Mouse (Mus musculus) limb, embryonic 14.5 days (tissue): ENCODE measurements around the gene Fgfr2. TPM values are rescaled to one million over a fixed set of nuclear protein-coding genes. Genes with fewer than 3 reads are reported as not detected.

Source experiments
- ATAC-seq: fragments of 200-750 bp; cut with Nextera tagmentation; 2 replicates; pipeline ENCODE4 v1.8.0; 2017; ENCODE audit warnings: low read depth, moderate number of reproducible peaks, moderate TSS enrichment; ENCODE audit not compliant: low FRiP score
- DNase-seq: peaks from one replicate; pipeline ENCODE4 v3.0.0-alpha.2; 2015; ENCODE audit warnings: low spot score
- H3K27ac ChIP-seq: fragments of 300-500 bp; sonication (generic); replicated peaks from 2 replicates; pipeline ENCODE4 v1.5.1; 2014; ENCODE audit warnings: low read depth, mild to moderate bottlenecking, low read length, moderate library complexity, mixed read lengths
- H3K27me3 ChIP-seq: fragments of 300-500 bp; sonication (generic); 2 replicates; pipeline ENCODE4 v1.6.1; 2014; ENCODE audit warnings: low read length, mixed read lengths; ENCODE audit not compliant: control insufficient read depth, insufficient read depth
- H3K36me3 ChIP-seq: fragments of 300-500 bp; sonication (generic); 2 replicates; pipeline ENCODE4 v1.6.1; 2014; ENCODE audit warnings: mild to moderate bottlenecking, low read length, moderate library complexity, mixed read lengths; ENCODE audit not compliant: control insufficient read depth, insufficient read depth
- H3K4me1 ChIP-seq: fragments of 300-500 bp; sonication (generic); 2 replicates; pipeline ENCODE4 v1.6.1; 2014; ENCODE audit warnings: antibody characterized with exemption, low read length, mixed read lengths; ENCODE audit not compliant: control insufficient read depth, insufficient read depth
- H3K4me2 ChIP-seq: fragments of 300-500 bp; sonication (generic); replicated peaks from 2 replicates; pipeline ENCODE4 v1.6.1; 2014; ENCODE audit warnings: low read depth, mild to moderate bottlenecking, low read length, moderate library complexity; ENCODE audit not compliant: severe bottlenecking
- H3K4me3 ChIP-seq: fragments of 300-500 bp; sonication (generic); replicated peaks from 2 replicates; pipeline ENCODE4 v1.5.1; 2014; ENCODE audit warnings: low read length
- H3K9ac ChIP-seq: fragments of 300-500 bp; sonication (generic); 2 replicates; pipeline ENCODE4 v1.6.1; 2014; ENCODE audit warnings: mild to moderate bottlenecking, low read depth, low read length, moderate library complexity; ENCODE audit not compliant: severe bottlenecking
- H3K9me3 ChIP-seq: fragments of 300-500 bp; sonication (generic); 2 replicates; pipeline ENCODE4 v1.6.1; 2016; ENCODE audit warnings: low read length; ENCODE audit not compliant: control insufficient read depth
- POLR2A ChIP-seq: fragments of 200-500 bp; IDR thresholded peaks from 2 replicates; pipeline ENCODE4 v1.8.0; 2012; ENCODE audit warnings: inconsistent platforms, mild to moderate bottlenecking, moderate library complexity, borderline replicate concordance; ENCODE audit not compliant: insufficient read depth, insufficient read length; ENCODE audit errors: extremely low read depth
- WGBS: fragments of 180-500 bp; shearing (Covaris S2); extraction: QIAGEN DNeasy Blood & Tissue Kit; methylation state at CpG from one replicate; pipeline ENCODE4 v1.1.7; 2014; 5-methylcytosine and 5-hydroxymethylcytosine counted together
- polyA plus RNA-seq, 2 experiments: library from polyadenylated mRNA; depleted of rRNA in 1 of 2; stranded (reverse) in 1 of 2; unstranded in 1 of 2; fragments of >200 nt; fragmentation: Nextera tagmentation in 1 of 2; extraction: Ambion mirVana in 1 of 2; gene quantifications; 2 replicates each; pipeline versions ENCODE4 v1.2.1 to v1.2.3; 2012 to 2014

Gene Fgfr2
- polyA plus RNA-seq, 2 experiments, result 131 to 133 TPM

DNA sequence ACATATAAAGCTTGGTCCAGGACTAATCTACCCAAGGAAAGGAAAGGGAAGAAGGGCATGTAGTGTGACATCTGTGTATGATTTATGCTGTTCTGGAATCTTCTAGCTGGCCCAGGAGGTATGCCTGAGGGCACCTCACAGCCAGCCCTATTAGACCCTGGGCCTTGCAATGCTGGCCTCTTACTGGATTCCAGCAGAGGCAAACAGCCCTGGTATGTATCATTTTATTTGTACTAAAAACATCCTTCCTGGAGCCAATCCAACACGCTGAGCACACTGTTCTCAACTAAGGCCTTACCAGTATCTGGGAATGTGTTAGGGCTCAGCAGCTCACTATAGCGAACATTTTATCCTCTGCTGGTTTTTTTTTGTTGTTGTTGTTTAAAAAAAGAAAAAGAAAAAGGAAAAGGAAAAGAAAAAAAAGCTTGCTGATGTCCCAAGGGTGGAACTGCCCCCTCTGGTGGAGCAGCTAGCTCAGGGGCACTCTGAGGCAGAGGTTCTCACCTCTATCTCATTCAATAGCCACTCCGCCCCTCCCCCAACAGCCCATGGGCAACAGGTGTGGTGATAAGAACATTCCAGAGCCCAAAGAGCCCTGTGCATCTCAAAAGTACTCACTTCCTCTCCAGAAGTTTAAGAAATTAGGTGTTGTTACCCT is 82.3 kb downstream of the Fgfr2 start:
- Histone ChIP-seq H3K4me1 (peaks cover 33% of the 10 kb centered on the region), H3K9ac (no peak overlapping the region), H3K36me3 (peaks cover 4% of the 10 kb centered on the region; the same call in 1 of the 2 replicates), H3K4me3 (no peak overlapping the region), H3K27ac (no peak overlapping the region), H3K27me3 (no peaks in the 10 kb centered on the region), H3K4me2 (no peak overlapping the region), H3K9me3 (no peaks in the 10 kb centered on the region)
- WGBS, result 68% methylated on average over 3 of the region's 3 CpGs
- TF ChIP-seq POLR2A, result no peak
- DNase-seq (peak; percentile 25), ATAC-seq (no peak)

DNA sequence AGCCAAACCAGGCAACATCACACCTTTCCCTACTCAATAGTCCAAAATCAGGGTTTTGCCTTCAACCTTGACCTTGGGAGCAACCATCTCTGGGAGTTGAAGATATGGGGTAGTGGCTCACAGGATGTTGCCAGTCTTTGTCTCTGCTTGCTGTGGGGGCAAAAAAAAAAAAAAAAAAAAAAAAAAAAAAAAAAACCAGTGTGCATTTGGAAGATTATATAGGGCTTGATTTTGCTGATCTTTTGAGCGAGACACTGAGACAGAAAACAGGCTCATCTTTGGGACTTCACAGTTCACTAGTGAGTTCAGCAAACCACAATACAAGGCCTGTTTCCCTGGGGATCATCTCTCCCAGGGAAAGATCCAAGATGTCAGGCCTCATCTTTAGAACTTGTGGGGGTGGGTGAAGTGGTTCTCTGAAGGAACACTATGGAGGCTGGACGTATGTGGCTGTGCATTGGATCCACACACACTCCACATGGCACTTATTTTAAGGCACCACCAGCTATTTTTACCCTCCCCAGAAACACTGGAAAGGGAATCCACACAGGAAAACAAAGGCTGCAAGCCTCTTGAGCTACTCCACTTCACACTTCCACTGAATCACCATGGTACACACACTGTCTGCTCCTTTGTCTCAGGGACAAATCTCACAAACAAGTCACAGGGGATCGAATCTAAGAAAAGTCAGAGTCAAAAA is 83.4 kb downstream of the Fgfr2 start:
- DNase-seq, result no peak
- no peak overlapping the region for H3K4me2 ChIP-seq
- no peak overlapping the region for H3K9ac ChIP-seq
- no peak overlapping the region for H3K27ac ChIP-seq
- ATAC-seq, result no peak
- no peaks in the 10 kb centered on the region for H3K27me3 ChIP-seq
- no peaks in the 10 kb centered on the region for H3K9me3 ChIP-seq
- no peak for TF ChIP-seq POLR2A
- 83% methylated on average over 3 of the region's 3 CpGs for WGBS
- peaks cover 34% of the 10 kb centered on the region for H3K4me1 ChIP-seq
- no peak overlapping the region for H3K4me3 ChIP-seq
- peaks cover 4% of the 10 kb centered on the region; the same call in 1 of the 2 replicates for H3K36me3 ChIP-seq

DNA sequence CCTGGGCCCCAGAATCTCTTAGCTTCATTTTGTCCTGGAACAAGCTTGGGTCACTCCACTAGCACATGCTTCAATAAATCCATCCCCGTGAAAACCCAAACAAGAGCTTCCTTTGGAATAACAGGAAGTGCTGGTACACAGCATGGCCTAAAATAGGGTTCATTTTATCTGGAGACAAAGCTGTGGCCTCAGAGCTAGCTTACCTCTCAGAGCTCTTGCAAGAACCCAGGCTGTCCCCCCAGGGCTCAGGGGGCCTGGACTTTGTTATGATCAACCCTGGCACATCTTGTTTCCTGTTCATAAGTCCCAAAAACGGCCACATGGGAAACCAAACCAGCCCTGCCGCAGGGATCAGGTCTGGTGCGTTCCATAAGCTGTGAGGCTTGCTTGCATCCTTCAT is 85.5 kb downstream of the Fgfr2 start:
- DNase-seq, result no peak
- TF ChIP-seq POLR2A, result no peak
- Histone ChIP-seq H3K9ac (0 out of 2 replicates have a peak overlapping the region, but pooled peaks have one; percentile 21), H3K27ac (no peak overlapping the region), H3K27me3 (no peaks in the 10 kb centered on the region), H3K4me2 (no peak overlapping the region), H3K4me3 (no peak overlapping the region), H3K36me3 (no peaks in the 10 kb centered on the region), H3K9me3 (no peaks in the 10 kb centered on the region), H3K4me1 (peaks cover 34% of the 10 kb centered on the region)
- ATAC-seq, result no peak
- 10% methylated on average over 4 of the region's 4 CpGs for WGBS

DNA sequence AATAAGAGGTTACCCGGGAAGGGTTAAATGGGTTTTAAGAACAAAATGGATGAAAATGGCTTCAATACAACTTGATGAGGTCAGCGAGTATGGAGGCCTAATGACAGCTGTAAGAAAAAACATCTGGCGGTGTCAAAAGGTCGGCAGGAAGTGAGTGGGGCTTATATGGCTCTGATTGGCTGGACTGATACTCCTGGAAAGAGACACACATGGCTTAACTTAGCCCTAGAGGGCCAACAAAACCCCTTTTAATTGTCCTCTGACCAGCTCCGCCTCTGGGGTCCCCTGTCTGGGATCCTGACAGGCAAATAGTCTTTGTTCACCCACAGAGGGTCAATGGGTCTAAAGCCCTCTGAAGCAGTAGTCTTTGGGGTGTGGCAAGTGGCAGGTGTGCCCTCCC is 85.9 kb downstream of the Fgfr2 start:
- H3K27ac ChIP-seq, result no peak overlapping the region
- H3K9me3 ChIP-seq, result no peaks in the 10 kb centered on the region
- no peak for ATAC-seq
- no peak overlapping the region for H3K4me2 ChIP-seq
- WGBS, result 27% methylated on average over 5 of the region's 5 CpGs
- H3K4me1 ChIP-seq, result peaks cover 34% of the 10 kb centered on the region
- TF ChIP-seq POLR2A, result no peak
- H3K36me3 ChIP-seq, result no peaks in the 10 kb centered on the region
- H3K4me3 ChIP-seq, result no peak overlapping the region
- 0 out of 2 replicates have a peak overlapping the region, but pooled peaks have one; percentile 21 for H3K9ac ChIP-seq
- peak; percentile 50 for DNase-seq
- H3K27me3 ChIP-seq, result no peaks in the 10 kb centered on the region

DNA sequence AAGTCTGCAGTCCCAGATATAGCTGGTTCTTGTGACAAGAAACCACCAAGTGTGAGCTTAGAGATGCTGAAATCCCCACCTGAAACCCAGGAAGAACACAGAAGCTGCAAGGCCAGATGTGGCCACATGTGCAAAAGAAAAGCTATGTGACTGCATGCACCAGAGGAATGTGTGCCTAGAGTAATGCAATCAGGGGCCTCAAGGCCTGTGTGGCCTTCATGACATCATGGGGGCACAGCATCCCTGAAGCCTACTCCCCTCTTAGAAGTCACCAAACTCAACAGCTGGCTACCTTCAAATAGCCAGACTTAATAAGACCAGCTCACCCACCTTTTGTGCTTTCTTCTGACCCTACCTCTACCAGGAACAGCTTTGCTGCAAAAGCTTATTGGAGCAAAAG is 87.2 kb downstream of the Fgfr2 start:
- no peak overlapping the region for H3K4me2 ChIP-seq
- no peaks in the 10 kb centered on the region for H3K36me3 ChIP-seq
- no peaks in the 10 kb centered on the region for H3K9me3 ChIP-seq
- H3K4me1 ChIP-seq, result peaks cover 28% of the 10 kb centered on the region
- no peak for ATAC-seq
- no peak overlapping the region for H3K4me3 ChIP-seq
- no peak overlapping the region for H3K27ac ChIP-seq
- no peak overlapping the region for H3K9ac ChIP-seq
- no peak for DNase-seq
- no peaks in the 10 kb centered on the region for H3K27me3 ChIP-seq
- no peak for TF ChIP-seq POLR2A
